Mouse (Mus musculus): Measurements from ENCODE around the gene Fam104a. TPM values are rescaled to one million over a fixed set of nuclear protein-coding genes. Genes with fewer than 3 reads are reported as not detected.
A peak's percentile ranks its signal among the peaks of the same experiment; 100 is the strongest.
"Not testable (repeated sequence)": the region's sequence is repeated elsewhere in the genome, so short reads cannot be mapped to it uniquely, and the experiment has no call there.

Fam104a gene
- total RNA-seq, 4 experiments from 2014 or later, result 28.9 to 34.4 (median 31.0) TPM

DNA sequence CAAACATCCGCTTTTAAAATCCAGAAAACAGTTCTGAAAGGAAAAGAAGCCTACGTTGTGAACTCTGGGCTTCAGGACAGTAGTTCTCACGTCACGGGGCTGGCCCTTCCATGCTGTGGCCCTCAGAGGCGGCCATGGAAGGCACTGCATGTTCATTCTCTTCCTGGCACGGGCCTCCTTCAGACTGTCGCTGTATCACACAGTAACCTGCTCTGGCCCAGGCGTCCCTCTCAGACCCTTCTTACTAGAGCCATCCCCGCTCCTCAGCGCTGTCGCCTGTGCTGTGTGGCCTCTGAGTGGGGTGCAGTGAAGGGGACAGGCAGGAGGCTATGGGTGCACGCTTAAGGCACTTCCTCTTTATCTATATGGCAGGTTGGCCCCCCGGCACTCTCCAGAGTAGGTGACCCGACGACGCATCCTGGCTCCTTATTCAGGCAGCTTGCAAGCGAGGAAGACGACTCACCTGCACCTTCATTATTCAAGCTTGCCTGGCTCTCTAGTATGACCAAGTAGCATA, 22.1 kb downstream of the Fam104a start:
- DNase-seq, result no peak

DNA sequence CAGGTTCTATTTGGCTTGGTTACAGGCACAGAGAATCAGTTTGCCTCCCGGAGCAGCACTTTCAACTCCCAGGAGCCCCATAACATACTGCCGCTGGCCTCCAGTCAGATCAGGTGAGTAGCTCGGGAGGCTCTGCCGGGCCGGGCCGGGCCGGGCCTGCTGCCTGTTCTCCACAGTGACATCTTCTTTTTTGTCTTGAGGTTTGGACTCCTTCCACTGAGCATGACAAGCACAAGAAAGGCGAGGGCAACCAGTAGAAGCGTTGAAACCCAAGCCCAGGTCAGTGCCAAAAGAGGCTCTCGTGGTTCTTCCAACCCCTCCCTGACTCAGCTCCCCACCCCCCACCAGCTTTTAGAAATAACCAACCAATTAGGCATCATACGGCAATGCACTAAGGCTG, 23.0 kb downstream of the Fam104a start:
- DNase-seq, result no peak

DNA sequence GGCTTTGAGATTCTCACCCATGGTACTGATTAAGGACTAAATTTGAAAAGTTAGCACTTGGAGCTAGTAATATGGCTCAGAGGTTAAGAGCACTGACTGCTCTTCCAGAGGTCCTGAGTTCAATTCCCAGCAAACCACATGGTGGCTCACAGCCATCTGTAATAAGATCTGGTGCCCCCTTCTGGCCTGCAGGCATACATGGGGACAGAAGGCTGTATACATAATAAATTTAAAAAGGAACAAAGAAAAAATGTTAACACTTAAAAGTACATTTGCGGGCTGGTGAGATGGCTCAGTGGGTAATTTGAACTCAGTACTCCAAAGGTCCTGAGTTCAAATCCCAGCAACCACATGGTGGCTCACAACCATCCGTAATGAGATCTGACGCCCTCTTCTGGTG, 23.7 kb downstream of the Fam104a start:
- not testable (repeated sequence) for DNase-seq

DNA sequence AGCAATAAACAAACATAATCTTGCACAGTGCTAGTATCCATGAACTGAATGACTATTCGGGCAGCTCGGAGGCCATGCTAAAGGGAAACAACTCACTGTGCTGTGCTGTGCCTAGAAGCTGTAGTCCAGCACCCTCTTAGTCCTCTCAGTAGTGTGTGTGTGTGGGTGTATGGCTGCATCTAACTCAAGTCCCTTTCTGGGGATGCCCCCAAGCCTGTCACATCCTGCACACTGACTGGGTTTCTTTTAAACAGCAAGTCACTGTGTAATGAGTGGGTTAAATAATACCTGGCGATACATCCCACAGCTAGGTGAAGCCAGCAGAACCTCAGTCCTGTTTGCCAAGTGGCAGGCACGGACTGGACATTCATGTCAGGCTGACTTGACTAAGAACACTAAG, 25.2 kb downstream of the Fam104a start:
- no peak for DNase-seq

DNA sequence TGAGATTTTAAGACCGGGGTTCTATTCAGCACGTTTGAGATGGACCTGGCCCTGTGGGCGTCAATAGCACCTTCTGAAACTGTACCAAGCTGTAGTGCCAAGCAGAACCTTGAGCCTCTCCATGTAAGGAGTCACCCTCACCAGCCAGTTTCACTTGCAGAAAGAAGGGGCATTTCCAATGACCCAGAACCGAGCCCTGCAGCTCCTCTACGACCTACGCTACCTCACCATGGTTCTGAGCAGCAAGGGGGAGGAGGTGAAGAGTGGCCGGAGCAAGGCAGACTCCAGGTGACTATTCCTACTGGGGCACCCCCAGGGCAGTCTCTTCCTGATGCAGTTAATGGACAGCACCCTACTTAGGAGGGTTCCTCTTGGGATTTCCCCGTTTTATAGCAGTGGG, 25.6 kb downstream of the Fam104a start:
- DNase-seq, result no peak

DNA sequence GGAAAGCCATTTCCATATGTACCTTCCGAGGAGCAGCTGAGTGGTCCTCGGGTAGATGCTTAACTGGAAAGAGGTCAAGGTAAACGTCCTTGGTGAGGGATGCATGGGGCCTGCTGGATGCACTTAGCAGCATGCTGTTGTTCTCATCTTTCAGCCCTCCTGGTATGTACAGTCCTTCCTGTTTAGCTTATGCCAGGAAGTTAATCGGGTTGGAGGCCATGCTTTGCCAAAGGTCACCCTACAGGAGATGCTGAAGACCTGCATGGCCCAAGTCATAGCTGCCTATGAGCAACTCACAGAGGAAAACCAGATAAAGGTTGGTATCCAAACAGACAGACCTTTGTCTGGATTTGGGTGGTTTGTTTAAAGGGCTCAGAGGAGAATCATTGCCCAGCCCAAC, 26.7 kb downstream of the Fam104a start:
- DNase-seq, result no peak

DNA sequence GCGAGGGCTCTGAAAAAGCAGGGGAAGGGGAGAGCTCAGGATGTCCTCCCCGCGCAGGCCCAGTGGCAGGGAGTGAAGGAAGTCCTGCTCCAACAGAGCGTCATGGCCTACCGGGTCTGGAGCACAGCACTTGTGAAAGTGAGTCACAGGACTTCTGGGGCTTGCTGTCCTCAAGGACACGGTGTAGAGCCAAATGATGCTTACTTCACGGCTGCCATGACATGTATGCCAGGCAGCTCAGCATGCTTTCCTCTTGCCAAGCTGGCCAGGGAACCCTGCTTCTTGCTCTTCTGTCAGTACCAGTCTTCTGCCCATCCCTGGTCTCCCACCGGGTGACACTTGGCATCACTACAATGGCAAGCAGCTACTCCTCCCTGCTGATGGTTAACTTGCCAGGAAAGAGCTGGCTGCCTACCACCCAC, 27.4 kb downstream of the Fam104a start:
- DNase-seq, result peak; percentile 64

DNA sequence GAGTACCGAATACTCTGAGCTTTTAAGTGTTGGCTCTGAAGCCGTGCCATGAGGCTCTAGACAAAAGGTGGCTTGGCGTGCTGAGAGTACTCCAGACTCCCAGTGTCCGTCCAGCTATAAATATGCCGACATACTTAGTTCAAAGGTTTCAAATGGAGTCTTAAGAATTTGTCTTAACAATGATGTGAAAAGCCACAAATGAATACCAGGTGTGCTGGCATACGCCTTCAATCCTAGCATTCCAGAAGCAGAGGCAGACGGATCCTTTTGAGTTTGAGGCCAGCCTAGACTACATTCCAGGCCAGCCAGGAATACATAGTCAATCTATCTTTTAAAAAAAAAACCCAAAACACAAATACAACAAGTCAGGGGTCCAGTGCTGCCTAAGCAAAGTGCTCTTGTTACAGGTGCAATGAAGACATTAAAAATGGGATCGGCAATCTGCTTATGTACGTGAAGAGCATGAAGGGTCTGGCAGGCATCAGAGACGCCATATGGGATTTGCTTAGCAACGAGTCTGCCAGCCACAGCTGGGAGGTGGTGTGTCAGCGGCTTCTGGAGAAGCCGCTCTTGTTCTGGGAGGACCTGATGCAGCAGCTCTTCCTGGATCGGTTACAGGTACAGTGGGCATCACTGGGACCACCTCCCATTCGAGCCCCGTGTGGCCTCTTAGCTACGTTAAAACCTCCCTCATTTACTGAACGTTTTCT, 29.2 kb downstream of the Fam104a start:
- DNase-seq, result no peak

DNA sequence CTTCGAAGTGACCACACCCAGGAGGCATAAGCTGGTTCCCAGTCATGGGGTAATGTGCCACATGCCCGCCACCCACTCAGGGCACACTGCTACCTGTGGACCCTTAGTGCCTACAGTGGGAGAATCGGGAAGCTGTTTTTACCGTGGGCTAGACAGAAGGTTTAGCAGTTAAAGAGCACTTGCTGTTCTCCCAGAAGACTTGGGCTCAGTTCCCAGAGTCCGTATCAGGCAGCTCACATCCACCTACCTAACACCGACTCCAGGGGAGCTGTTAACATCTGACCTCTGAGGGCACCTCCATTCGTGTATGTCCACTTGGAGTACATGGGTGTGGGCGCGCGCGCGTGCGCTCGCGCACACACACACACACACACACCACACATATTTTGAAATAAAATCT, 29.9 kb downstream of the Fam104a start:
- DNase-seq, result no peak

DNA sequence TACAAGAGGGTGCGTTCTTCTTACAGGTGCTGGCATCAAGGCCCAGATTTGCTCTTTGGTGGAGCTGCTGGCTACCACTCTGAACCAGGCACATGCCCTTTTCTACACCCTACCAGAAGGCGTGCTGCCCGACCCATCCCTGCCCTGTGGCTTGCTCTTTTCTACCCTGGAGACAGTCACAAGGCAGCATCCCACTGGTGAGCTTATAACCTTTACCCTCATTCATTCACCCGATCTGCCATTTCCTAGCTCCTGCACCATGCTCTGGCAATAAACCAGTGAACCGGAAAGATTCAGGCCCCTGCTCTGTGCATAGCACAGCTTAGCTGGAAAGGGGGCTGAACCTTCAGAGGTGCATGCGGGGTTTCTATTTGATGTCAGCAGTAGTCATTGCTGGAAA, 31.4 kb downstream of the Fam104a start:
- DNase-seq, result no peak

DNA sequence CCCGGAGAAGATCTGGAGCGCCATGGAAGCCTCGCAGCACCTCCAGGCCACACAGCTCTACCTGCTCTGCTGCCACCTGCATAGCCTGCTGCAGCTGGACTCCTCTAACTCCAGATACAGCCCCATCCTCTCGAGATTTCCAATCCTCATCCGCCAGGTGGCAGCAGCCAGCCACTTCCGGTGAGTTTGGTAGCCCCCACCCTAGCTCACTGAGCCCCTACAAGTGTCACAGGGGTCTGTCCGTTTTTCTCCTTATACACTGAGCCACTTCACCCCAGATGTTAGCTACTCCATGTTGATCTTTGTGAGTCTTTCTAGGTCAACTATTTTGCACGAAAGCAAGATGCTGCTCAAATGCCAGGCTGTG, 32.1 kb downstream of the Fam104a start:
- DNase-seq, result no peak

DNA sequence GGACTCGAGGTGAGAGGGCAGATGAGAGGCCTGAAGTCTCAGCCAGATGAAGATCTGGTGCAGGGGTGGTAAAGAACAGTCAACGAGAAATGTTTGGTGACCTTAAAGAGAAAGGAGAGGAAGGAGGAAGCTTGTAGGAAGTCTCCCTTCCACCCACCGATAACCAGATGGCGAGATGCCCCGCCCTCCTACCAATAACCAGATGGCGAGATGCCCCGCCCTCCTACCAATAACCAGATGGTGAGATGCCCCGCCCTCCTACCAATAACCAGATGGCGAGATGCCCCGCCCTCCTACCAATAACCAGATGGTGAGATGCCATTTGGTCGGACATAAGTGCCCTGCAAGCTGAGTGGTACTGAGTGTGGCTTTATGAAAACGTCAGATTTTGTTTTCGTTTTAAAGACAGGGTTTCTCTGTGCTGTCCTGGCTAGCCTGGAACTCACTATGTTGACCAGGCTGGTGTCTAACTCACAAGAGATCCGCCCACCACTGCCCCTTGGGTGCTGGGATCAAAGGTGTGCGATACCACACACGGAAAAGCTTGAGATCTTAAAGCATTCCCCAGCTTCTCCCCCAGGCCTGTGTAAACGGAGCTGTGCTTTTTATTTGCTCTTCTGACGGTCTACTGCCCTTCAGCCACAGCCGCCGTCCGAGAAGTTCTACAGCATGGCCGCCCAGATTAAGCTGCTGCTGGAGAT, 32.6 kb downstream of the Fam104a start:
- DNase-seq, result no peak

DNA sequence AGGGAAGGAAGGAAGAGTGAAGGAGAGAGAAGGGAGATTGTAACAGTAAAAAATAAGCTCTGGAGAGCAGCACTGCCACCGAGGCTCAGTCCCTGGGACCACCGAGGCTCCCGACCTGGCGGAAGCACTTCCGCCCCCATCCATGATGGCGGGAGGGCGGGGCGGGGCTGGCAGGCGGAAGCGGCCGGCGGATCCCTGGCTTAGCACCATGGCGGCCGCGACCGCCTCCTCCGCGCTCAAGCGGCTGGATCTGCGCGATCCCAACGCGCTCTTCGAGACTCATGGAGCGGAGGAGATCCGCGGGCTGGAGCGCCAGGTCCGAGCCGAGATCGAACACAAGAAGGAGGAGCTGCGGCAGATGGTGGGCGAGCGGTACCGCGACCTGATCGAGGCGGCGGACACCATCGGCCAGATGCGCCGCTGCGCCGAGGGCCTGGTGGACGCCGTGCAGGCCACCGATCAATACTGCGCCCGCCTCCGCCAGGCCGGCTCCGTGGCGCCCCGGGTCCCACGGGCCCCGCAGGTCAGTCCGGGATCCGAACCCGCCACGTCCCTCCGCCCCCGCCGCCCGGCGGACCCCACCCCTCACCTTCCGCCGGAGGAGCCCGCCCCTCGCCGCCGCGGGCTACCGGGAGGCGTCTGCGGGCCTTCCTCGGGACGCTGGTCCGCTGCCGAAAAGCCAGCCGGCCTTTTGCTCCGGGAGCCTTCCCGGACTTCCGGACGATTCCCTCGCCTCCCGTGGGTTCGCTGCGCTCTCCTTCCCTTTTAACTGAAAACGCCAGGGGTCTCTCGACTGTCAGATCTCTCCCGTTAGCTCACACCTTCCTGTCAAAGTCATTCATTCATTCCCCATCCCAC, 34.4 kb downstream of the Fam104a start, which contains the start of gene Slc39a11:
TSS of gene Slc39a11 (minus strand) at position 727 of the 858 bp plus-strand sequence.
- DNase-seq, result peak; percentile 26

DNA sequence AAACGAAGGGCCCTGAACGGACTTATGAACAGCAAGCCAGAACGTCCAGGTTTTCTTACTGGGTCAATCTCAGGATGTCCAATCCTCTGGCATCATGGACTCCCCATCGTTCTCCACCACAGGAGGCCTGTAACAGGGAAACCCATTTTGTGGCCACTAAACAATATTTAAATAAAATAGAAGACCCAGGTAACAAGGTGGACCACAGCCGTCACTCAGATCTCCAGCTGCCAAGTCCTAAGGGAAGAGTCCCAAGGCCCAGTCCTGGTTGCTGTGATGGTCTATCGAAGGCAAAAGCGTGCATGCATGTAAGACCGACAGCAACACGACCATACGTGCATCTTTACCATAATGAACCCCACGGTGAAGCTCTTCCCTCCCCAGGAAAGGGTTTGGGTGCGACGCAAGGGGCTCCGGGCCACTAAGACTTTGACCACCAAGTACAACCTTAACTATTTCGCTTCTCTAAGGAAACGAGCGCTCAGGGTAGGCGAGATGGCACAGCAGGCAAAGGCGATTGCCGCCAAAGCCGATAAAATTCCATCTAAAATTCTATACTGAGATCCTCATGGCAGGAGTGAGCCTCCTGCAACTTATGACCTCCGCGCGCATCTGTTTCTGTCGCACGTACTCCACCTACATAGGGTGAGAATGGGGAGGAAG, 35.1 kb downstream of the Fam104a start, which contains the start of gene Cog1:
TSS of gene Cog1 (plus strand) at position 480 of the 663 bp plus-strand sequence.
- DNase-seq, result no peak

DNA sequence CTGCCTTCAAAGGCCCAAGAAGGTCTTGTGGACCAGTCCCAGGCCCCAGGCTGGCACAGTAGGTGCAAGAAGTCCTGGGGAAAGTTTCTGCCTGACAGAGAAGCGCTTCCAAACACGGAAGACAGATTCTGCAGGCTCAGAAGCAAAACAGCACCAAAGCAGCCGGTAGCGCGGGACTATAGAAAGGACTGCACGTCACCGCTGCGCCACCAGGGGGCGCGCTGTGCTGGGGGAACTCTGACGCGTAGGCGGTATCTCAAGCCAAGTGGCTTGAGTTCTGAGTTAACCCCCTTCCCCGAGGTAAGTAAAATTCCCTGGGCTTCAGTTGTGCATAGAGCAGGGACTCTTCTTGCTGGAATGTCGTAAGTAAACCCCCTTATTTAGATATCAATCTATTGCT, 35.8 kb downstream of the Fam104a start:
- peak; percentile 52 for DNase-seq

DNA sequence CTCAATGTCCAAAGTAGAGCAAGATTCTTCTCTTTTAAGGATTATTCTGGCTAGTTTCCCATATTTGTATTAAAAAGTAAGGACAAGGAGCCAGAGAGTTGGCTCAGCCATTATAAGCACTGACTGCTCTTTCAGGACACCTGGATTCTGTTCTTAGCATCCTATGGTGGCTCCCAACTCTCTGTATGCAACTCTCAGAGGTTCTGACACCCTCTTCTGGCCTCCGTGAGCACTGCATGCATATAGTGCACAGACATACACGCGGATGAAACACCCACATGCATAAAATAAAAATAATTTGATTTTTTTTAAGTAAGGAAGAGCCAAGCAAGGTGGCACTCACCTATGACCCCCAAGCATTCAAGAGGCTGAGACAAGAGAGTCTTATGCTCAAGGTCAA, 38.8 kb downstream of the Fam104a start:
- no peak for DNase-seq

DNA sequence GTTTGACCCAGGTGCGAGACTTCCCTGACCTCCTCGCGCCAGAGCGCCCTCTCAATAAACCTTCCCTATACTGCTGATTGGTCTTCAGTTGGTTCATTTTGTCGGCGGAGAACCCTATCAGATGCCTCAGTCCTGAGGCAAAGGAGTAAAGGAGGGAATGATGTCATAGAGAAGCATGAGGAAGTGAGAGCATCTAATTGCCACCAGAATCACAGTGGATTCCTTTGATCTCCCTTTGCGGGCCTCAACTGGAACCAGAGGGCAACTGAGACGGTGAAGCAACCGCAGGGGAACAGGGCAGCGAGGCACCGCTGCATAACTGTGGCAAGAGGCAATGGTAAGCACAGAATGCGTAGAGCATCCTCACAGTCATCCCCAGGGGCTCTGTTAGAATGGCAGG, 45.3 kb downstream of the Fam104a start:
- DNase-seq, result no peak

DNA sequence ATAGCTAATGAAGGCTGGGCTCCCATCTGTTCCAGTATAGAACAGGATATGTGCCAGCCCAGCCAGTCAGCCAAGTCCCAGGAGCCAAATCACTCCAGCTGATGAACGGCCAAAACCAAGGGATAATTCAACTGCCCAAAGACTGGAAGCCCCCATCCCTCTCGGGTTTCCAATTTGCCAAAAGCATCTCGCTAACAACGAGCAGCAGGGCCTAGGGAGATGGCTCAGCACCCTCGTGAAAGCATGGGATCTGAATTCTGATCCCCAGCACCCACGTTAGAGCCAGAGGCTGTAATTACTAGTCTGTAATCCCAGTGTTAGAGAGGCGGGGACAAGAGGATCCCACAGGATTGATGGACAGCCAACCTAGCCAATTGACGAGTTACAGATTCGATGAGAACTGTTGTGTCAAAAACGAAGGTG, 49.2 kb downstream of the Fam104a start:
- DNase-seq, result no peak

DNA sequence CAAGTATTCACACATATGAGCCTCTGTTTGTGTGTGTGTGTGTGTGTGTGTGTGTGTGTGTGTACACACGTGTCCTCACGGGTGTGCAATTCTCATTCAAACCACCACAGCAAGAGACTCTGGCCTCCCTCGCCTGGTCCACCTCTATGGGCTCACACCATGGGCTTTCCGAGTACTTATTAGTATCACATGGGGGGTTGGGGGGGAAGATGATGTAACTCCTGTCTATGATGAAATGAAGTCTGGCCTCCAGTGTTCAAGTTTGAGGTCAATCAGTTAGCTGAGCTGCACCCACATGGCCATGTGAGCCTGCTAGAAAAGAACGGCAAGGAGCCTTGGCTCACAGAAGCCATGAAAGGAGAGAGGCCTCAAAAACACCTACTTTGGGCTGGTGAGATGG, 50.6 kb downstream of the Fam104a start:
- no peak for DNase-seq

DNA sequence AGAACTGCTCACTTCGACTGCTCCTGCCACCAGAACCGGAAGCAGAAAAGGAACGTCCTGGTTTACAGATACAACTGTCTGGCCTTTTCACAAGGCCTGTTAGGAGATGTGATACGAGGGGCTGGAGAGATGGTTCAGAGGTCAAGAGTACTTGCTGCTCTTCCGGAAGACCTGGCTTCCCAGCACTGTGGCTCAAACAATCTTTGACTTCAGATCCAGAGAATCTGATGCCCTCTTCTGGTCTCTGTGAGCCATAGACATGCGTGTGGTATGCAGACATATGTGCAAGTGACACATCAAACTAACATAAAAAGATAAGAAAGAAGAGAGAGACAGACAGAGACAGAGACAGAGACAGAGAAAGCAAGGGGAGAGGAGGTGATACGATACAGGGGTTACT, 51.7 kb downstream of the Fam104a start:
- no peak for DNase-seq

DNA sequence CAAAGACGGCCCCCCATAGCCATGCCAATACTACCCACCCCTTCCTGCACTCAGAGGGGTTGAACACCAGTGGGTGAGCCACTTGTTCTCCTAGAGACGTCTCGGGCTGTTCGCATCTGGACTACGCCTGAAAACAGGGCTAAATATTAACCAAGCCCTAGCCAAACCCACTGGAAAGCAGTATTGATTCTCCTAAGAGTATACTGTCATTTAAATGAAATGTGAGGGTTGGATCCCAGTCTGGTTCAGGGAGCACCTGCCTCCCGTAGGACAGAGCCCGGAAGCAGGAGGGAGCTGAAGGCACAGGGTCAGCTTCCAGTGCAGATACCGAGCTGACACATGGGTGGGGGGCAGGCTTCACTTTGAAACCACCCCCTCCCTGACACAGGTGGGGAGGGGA, 52.1 kb downstream of the Fam104a start:
- no peak for DNase-seq

DNA sequence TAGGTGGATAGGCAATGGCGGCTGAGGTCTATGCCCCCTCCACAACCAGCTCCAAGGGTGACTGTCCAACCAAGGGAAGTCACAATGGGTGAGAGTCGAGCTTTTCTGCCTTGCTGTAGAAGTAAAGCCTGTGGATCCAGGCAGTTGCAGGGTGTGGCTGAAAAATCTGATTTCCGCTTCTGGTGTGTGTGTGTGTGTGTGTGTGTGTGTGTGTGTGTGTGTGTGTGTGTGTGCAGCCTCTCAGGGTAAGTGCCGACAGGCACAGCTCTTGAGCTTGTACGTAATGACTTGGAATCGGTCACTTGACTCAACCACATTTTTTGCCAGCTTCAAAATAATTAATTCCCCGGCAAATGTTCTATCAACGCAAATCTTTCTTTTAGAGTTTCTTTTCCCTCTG, 52.7 kb downstream of the Fam104a start:
- DNase-seq, result no peak

Data from adrenal gland, adult 8-10 months (tissue).